Mouse (Mus musculus): ENCODE results near the gene Armc7.

DNA sequence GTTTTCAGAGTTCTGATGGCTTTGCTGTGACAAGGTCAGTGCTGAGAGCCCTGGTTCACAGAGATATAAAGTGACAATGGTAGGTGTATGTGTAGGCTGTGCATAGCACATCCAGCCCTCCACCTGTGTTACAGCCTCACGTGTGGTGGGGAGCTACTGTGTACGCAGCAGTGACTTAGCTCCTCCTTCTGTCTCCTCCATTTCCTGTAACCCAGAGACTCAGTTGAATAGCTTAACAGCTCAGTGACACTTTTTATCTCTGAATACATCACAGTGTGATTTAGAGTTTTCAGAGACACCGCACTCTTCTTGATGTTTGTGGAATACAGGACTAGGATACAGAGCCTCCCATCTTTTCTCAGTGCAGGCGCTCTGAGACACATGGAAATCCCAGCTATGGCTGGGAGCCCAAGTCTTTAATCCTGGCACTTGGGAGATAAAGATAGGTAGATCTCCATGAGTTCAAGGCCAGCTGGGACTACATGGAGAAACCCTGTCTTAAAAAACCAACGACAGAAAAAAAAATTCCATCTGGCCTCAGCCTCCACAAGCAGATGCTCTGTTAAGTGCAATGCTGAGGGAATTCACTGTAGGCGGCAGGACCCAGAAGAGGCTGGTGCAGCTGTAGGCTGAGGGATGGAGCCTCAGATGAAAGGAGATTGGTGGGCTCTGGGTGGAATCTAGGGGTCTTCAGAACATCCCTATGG, 6.2 kb downstream of the Armc7 start:
- no peak for TF ChIP-seq CTCF (IDR thresholded peaks at IDR 0.05; ENCODE audit: borderline replicate concordance, extremely low read depth, insufficient read depth, insufficient read length)
- no peak for TF ChIP-seq POLR2A (IDR thresholded peaks at IDR 0.05; ENCODE audit: borderline replicate concordance, extremely low read depth, insufficient read depth, insufficient read length, poor library complexity, severe bottlenecking)
